Mouse (Mus musculus) thymus, postnatal 0 days (tissue): Measurements from ENCODE around the gene Mllt3. TPM values are rescaled to one million over a fixed set of nuclear protein-coding genes. Genes with fewer than 3 reads are reported as not detected.

Experiments used
- DNase-seq: peaks from one replicate; pipeline ENCODE4 v3.0.0-alpha.2; 2015; ENCODE audit warnings: low spot score
- polyA plus RNA-seq: library from polyadenylated mRNA; unstranded; fragments of >200 nt; fragmentation: Nextera tagmentation; extraction: Ambion mirVana; gene quantifications from 2 replicates; pipeline ENCODE4 v1.2.1, GENCODE M21; 2015

Gene Mllt3
- polyA plus RNA-seq, result 30.0 and 34.7 TPM in 2 replicates

DNA sequence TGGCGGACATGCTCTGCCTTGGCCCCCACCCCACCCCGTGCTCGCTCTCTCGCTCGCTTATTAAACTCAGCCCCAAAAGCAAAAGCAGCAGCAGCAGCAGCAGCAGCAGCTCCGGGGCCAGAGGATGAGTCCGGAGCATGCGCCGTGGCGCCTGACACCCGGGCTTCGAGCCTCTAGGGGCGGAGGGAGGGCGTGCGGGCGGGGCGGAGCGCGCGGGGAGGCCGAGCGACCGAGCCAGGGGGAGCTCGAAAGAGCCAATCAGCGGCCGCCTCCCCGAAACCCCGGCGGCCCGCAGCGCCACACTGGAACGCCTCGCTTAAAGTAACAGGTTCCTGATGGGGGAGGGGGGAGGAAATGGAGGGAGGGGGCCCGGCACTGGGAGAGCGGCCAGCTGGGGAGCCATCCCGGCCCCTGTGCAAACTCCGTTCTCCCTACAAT is at the start of gene Mllt3:
TSS of gene Mllt3 (minus strand) at position 149 of the 438 bp plus-strand sequence.
- DNase-seq, result peak; percentile 97

DNA sequence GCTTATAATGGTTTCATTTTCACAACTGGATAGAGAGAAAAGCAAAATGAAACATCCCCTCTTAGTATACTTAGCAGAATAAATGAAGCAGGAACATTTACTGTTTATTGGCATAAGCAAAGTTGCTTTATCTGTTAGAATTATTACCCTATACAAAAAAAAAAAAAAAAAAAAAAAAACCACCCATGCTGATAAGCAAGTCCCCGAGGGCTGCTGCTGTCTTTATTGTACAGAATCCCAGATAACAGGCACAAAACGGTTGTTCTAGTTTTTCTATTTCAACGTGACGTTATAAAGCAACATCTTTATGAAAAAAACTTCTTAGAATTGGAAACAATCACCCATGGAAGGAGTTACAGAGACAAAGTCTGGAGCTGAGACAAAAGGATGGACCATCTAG is 49.2 kb upstream of the Mllt3 start:
- DNase-seq, result no peak

DNA sequence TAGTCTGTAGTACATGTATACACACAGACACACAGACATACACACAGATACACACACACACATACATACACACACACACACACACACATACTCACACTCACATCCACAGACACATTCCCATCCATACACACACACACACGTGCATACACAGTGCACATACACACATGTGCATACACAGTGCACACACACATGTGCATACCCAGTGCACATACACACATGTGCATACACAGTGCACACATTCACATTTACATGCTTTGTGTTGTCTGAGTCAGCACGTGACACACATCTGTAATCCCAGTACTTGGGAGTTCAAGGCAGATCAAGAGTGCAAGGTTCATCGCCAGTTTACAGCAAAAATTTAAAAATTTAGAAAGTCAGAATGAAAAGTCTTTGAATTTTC is 48.7 kb upstream of the Mllt3 start:
- DNase-seq, result no peak

DNA sequence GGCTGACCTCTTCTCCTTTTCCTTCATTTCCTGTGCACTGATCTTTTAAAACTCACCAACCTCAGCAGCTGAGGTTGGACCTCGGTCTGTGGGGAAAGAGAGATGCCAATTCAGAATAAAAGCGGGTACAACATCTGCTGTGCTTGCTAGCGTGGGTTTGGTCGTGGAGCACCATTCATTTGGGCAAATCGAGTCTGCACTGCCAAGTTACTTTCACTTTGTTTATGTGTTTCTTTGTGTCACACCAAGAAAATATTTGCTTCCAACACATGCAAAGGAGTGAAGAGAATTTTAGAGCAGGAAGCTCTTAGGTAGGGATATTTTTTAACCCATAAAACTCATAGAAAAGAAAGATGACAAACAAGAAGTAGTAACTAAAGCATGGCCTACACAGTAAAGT is 48.3 kb upstream of the Mllt3 start:
- no peak for DNase-seq

DNA sequence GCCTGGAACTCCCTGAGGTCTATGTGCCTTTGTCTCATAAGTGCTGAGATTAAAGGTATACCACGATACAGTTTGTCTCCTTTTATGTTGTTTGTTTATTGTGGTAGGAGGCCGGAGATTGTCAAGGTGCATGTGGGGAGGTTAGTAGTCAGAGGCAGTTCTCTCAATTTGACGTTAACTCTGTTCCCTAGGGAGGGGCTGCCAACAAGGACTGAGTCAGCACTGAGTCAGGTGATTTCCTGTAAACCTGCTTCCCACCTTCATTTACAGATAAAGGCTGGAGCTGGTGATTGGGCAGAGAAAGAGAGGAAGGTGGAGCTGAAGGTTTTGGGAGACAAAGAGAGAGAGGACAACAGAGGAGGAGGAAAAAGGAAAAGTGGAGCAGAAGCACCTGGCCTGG is 45.8 kb upstream of the Mllt3 start:
- peak; percentile 12 for DNase-seq

DNA sequence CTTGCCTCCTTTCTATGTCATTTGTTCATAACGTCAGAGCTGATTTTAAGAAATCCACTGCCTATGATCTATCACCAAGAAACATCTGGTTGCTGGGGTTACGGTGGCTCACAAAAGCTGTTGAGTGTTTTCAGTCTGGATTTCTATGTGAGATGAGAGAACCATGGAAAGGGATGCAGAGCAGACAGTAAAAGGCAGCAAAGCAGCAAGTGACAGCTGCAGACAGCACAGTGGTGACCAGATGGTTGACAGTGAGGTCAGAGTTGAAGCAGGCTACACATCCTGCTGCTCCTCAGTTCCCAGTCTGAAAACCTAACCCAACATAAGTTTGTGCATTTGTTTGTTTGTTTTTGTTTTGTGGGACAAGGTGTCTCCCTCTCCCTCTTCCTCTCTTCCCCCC is 42.2 kb upstream of the Mllt3 start:
- no peak for DNase-seq

DNA sequence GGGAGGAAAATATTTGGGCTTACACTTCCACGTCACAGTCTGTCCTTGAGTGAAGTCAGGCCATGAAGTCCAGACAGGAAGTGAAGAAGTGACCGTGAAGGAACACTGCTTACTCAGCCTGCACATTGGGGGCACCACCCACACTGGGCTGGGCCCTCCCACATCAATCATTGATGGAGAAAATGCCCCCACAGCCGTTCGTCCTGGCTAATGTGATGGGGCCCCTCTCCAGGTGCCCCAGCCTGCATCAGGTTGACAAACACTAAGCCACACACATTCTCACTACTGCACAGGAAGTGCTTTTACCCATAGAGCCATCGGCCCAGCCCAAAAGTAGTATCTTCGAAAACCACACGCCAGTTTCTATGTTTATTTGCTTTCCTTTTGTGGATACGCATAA is 13.1 kb upstream of the Mllt3 start:
- peak; percentile 61 for DNase-seq

DNA sequence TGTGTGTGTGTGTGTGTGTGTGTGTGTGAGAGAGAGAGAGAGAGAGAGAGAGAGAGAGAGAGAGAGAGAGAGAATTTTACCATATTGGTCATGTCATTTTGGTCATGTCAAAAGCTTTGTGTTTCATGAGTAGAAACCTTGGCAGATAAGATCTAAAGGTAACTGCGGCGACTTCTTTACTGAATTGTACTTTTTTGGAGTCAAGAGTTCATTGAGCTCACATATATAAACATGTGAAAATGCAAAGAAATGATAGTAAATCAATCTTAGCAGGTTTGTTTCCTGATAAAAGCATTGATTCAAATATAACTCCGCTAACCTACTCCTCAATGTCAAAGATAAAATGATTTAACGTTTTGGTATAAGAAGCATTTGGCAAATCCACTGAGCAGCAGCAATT is 12.0 kb upstream of the Mllt3 start:
- DNase-seq, result no peak

DNA sequence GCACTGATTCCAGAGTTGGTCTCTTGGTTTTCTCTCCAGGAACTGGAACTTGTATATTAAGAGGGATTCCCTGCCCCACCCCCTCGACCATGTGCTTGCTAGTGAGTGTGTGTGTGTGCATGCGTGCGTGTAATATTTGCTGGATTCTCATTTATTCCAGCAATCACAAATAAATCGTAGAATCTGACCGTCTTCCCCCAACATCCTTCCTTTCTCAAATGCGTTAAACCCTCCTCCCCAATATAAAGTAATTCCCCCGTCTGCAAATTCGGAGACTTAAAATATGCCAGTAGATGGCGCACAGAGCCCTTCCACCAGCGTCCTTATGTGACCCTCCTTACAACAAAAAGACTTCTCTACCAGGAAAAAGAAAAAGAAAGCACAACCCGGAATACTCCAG is 2.2 kb upstream of the Mllt3 start:
- peak; percentile 82 for DNase-seq

DNA sequence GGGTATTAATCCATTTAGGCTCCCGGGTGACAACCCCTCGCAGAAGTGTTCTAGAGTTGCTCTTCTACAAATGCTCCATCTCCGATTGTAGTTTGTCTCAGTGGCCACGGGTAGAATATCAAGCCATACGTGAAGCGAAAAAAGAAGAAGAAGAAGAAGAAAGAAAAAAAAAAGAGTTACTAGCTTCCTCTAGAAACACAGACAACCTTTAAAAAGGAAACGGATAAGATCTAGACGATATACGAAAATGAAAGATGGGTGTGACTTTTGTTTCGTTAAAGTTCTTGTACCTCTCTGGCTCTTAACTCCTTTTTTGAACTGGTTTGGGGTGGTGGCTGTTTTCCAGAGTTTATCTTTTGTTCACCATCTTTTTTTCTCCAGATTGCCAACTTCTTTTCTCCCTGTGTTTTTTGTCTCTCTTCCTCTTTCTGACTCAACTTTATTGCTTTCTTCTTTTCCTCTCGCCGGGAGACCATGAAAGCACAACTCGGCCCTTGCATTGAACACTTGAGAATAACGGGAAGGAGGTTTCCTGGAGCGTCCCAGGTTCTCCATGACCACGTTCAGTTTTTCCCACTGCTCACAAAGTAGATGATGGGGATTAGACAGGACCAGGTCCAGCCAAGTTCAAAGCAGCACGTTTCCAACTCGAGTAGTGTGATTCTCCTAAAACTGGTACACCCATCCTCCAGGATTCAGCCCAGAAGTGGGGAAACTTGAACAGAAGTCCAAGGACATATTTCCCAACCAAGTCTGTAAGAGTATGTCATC is 1.4 kb upstream of the Mllt3 start:
- peak; percentile 54 for DNase-seq

DNA sequence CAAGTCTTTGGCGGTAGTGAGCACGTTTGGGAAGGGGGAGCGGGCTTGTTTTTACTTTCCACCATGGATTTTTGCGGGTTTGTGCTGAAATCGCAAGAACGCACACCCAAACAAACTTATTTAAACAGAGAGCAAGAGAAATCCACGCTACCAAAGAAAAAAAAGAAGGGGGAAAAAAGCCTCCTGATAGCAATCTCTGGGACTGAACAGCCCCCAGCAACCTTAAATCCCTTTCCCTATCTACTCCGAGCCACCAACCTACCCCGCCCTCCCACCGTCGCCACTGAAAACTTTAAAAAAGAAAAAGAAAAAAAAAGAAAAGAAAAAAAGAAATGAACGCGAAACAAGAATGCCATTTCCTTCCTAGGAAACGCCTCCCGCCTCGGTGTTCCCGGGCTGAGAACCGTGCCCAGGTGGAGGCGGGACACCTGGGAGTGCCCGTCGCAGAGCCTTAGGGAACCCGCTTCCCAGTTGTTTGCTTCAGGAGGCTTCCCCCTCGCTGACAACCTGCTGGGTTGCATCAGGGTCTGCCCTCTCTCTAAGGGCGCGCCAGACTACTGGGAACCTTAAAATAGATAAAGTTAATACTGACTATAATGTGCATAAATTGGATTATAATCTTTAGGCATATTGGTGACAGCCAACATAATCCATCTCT is 694 bp upstream of the Mllt3 start:
- peak; percentile 17 for DNase-seq

DNA sequence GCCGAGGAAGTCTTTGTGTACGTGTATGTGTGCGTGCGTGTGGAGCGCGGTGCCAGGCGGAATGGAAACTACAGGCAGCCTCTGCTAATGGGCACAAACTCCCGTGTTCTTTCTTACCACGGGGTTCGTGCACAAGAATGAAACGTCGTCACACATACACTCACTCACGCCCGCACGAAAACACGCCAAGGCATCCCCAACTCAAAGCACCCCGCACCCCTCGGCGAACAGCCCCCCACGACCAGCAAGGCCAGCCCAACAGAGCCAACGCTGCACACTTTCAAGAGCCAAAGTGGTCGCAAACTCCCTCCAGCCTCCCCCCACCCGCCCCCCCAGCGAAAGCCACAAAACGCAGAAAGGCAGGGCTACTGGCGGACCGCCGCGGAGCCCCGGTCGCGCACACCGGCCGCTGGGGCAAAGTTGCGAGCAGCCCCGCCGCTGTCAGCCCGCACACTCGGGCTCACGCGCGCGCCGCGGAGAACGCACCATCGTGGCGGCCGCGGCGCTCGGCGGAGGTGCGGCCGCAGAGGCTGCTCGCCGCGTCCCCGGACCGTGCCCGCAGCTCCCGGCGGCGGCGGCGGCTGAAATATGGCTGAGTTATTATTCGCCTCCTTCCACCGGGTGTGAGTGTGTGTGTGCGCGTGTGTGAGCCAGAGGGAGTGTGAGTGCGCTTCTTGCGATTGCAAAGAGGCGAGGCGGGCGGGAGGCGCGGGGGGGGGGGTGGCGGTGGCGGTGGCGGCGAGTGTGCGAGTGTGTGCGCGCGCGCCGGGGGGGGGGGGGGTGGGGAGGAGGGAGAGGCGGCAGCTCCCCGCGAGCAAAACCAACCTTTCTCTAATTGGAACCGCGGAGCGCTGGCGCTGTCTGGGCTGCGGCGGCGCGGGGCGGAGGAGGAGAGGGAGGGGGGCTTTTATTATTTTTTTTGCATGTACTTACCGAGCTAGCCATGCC is 739 bp downstream of the Mllt3 start:
- DNase-seq, result peak; percentile 58

DNA sequence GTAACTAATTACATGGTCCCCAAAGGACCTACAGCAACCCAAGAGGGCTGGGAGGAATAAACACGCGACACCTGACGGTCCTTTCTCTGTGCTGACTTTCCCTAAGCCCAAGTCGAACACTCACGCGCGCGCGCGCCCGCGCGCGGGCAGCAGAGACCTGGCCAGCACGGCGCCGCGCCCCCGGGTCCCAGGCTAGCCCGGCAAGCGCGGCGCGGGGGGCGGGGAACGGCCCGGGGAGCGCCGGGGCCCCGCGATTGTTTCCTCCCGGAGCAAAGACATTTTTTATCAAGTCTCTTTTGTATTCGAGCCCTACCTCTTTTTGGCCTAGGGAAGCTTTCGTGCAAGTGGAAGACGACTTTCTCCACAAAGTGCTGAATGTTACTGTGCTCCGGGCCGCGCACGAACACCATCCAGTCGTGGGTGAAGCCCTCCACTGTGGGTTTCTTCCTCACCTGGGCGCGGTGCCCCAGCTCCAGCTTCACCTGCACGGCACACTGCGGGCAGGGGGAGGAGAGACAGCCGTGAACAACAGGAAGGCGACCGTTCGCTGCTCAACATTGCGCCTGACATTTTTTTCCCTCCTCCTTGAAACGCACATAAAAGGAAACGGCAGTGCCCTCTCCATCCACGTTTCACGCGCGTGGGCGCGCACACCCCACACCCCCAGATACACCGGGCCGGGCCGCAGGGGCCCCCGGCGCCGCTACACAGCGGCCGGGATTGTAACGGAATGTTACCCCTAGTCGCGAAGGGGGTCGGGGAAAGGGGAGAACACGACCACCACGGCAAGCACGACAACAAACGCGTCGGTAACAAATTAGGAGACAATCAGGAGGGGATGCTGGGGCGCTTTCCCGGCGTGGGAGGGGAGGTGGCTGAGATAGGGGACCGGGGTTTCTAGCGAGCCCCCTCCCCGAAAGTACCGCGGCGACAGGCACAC is 1.7 kb downstream of the Mllt3 start:
- peak; percentile 64 for DNase-seq

DNA sequence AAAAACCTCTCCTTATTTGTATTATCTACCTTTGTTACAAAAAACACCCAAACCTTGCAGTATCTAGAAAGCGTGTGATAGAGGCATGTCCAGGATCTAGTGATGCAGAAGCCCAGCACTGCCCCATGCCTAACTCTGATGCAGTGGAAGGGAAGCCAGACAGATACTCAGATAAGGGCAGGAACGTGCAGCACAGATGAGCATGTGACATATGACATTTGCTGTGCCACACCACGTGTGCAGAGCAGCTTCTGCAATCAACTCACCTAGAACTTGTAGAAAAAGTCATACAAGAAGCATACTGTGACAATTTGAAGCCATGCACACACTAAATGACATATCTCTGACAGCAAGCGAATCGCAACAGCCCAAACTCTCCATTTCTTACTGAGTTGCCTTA is 9.6 kb downstream of the Mllt3 start:
- no peak for DNase-seq

DNA sequence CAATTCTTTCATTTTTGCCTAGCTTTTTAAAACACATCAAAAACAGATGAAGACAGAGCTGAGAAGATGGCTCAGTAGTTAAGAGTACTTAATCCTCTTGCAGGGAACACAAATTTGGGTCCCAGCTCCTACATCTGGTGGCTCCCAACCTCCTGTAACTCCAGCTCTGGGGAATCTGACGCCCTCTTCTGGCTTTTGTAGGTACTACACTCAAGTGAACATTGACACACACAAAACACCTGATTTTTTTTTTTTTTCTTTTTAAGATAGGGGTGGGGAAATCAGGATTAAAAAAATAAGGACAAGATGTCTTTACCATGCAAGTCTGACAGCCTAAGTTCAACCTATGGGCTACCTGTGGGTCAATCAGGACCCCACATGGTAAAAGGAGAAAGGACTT is 10.5 kb downstream of the Mllt3 start:
- peak; percentile 27 for DNase-seq

DNA sequence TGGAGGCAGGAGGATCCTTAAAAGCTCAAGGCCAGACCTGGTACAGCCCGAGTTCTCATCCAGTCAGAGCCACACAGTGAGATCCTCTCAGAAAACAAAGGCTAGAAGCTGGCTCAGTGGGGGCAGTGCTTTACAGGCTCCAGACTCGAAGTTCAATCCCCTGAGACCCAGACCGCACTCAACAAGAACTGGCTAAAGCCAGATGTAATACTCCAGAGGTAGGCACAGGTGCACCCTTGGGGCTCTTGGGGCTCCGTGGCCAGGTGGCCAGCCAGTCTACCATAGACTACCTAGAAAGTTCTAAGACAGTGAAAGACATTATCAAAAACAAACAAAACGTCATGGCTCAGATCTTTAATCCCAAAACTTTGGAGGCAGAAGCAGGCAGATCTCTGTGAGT is 12.7 kb downstream of the Mllt3 start:
- DNase-seq, result no peak

DNA sequence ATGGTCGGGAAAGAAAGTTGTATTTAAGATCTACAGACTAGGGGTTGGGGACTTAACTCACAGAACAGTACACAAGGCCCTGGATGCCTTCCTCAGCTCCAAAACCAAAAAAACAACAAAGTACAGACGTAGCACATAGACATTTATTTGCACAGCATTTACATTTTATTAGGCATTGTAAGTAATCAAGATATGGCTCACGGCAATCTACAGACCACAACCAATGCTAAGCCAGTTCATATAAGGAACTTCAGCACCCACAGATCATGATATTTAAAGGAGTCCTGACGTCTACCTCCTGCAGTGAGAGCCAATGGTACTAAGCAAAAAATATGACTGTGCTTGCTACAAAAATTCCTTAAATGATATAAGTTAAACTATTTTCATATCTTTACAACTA is 13.5 kb downstream of the Mllt3 start:
- no peak for DNase-seq

DNA sequence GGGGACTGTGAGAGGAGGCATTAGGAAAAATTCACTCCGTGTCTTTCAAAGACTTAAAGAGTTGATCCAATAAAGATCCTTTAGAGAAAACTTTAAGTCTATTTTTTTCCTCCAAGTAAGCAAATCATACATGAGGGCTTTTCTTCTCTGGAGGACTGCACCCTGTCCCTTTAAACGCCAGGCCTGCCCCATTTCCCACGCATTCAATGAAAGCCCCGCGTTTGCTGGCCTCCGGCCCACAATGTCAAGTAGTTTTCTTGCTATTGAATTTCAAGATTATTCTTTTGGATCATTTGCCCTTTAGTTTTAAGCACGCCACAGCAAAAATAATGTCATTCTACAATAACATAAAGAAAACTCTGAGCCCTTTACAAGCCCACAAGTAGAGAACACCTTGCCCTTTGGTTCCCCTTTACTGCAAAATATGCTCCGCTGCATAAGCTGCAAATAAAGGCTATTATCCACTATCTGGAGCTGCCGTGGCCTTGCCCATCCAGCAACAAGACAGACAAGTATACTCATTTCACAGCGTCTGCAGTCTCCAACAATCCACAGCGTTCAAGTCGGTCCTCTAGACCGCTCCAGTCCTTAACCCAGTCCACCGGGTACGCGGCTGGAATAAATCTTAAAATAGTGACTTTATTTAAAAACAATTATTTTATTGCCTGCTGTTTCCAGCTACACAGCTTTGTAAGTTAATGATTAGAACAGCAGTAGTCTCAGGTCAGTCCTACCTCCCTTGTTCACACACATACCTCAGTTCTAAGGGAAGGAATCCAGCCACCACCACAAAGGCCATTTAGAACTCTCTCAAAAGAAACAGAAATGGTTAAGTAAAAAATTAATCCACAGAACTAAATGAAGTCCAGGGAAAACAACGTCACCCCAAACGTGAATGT is 15.5 kb downstream of the Mllt3 start:
- DNase-seq, result no peak

DNA sequence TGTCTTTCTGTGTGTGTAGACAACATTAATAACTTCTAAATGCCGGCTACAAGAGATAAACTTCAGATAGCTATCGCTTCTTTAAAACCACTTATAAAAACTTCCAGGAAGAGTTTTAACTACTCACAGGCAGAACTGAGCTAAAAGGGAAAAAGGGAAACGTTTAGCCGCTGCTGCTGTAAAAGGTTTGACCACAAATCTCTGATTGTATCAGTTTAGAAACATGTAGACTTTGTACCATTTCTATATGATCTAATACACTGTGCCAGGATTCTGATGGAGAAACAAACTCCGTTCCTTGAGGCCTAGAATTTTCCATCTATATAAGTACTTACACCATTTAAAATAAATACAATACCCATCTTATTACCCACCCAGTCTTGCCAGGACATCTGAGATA is 17.4 kb downstream of the Mllt3 start:
- DNase-seq, result no peak

DNA sequence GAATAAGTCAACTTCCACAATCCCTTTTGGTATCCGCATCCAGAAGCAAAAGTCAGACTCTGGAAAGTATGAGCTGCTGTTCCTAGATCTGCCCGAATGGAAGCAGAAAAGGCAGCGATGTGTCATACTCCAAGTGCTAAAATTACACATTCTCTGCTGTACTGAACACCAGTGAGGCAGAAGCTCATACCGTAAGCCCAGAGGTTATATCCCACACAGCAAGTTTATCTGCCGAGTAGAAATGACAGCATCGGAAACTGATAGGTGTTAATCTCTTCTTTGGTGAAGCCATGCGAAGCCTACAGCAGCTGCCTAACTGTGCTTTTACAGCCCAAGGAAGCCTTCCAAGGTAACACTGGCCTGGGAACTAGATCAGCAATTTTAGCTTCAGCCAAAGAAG is 17.9 kb downstream of the Mllt3 start:
- no peak for DNase-seq
